Mouse (Mus musculus) CH12.LX (cell line): ENCODE results near the gene Mast3. TPM values are rescaled to one million over a fixed set of nuclear protein-coding genes. Genes with fewer than 3 reads are reported as not detected.

Experiments used
- DNase-seq: peaks from one replicate; pipeline ENCODE4 v3.0.0-alpha.2; 2013; ENCODE audit errors: extremely low read depth
- H3K27ac ChIP-seq: 2 replicates; pipeline ENCODE4 v1.5.1; 2012; ENCODE audit warnings: low read depth, mild to moderate bottlenecking, control low read depth, moderate library complexity; ENCODE audit not compliant: insufficient read depth
- H3K27me3 ChIP-seq: replicated peaks from 2 replicates; pipeline ENCODE3; 2012; ENCODE audit warnings: inconsistent platforms
- H3K36me3 ChIP-seq, 2 experiments: replicated peaks in 1 of 2; 2 replicates each; pipeline versions ENCODE3 to v1.6.1; 2012; ENCODE audit warnings: inconsistent platforms in 1 of 2, low read length in 1 of 2, mild to moderate bottlenecking in 1 of 2, mixed read lengths in 1 of 2, moderate library complexity in 1 of 2; ENCODE audit not compliant: control insufficient read depth in 1 of 2, insufficient read depth in 1 of 2
- H3K4me1 ChIP-seq, 2 experiments: 2 replicates each; pipeline ENCODE4 v1.6.1; 2012; ENCODE audit warnings: inconsistent platforms in 1 of 2, moderate library complexity in 1 of 2; ENCODE audit not compliant: insufficient read depth in 2 of 2, control insufficient read depth in 1 of 2
- H3K4me2 ChIP-seq: 2 replicates; pipeline ENCODE4 v1.6.1; 2012; ENCODE audit warnings: low read depth, mild to moderate bottlenecking, control low read depth; ENCODE audit not compliant: poor library complexity, insufficient read depth, severe bottlenecking
- H3K4me3 ChIP-seq, 3 experiments: fragments of 150-350 bp in 1 of 3; sonication (generic) in 1 of 3; replicated peaks in 1 of 3; 2 replicates each; pipeline versions ENCODE3 to v1.5.1; 2011 to 2012; ENCODE audit warnings: low read depth in 2 of 3, low read length in 2 of 3, mild to moderate bottlenecking in 2 of 3, moderate library complexity in 2 of 3, control low read depth in 1 of 3, improper control_type of control experiment in 1 of 3, inconsistent platforms in 1 of 3, mixed read lengths in 1 of 3; ENCODE audit not compliant: poor library complexity in 1 of 3
- H3K79me2 ChIP-seq: replicated peaks from 2 replicates; pipeline ENCODE4 v1.6.1; 2012; ENCODE audit warnings: mild to moderate bottlenecking, moderate library complexity; ENCODE audit not compliant: control insufficient read depth, poor library complexity, insufficient read depth, severe bottlenecking; ENCODE audit errors: extremely low read depth
- H3K9ac ChIP-seq: 2 replicates; pipeline ENCODE4 v1.6.1; 2012; ENCODE audit warnings: low read depth, mild to moderate bottlenecking, control low read depth, moderate library complexity; ENCODE audit not compliant: insufficient read depth
- H3K9me3 ChIP-seq: replicated peaks from 2 replicates; pipeline ENCODE3; 2012; ENCODE audit warnings: low read length, inconsistent platforms, mixed read lengths
- BHLHE40 ChIP-seq: IDR thresholded peaks from 2 replicates; pipeline ENCODE4 v1.6.1; 2011; ENCODE audit warnings: mild to moderate bottlenecking, low read depth, low read length, improper control_type of control experiment
- CHD1 ChIP-seq: IDR thresholded peaks from 2 replicates; pipeline ENCODE4 v1.6.1; 2012; ENCODE audit warnings: low read depth, low read length, improper control_type of control experiment, inconsistent platforms
- CHD2 ChIP-seq: IDR thresholded peaks from 2 replicates; pipeline ENCODE4 v1.6.1; 2011; ENCODE audit warnings: low read length, improper control_type of control experiment
- CTCF ChIP-seq, 2 experiments: IDR thresholded peaks in 1 of 2; conservative IDR thresholded peaks in 1 of 2; 2 replicates each; pipeline ENCODE4 v1.5.1; 2011 to 2012; ENCODE audit warnings: low read depth in 2 of 2, low read length in 2 of 2, improper control_type of control experiment in 1 of 2, inconsistent platforms in 1 of 2, mild to moderate bottlenecking in 1 of 2, moderate library complexity in 1 of 2
- E2F4 ChIP-seq: IDR thresholded peaks from 2 replicates; pipeline ENCODE4 v1.6.1; 2011; ENCODE audit warnings: low read depth, low read length, improper control_type of control experiment; ENCODE audit not compliant: insufficient replicate concordance
- ELF1 ChIP-seq: IDR thresholded peaks from 2 replicates; pipeline ENCODE4 v1.6.1; 2014; ENCODE audit warnings: low read depth, mild to moderate bottlenecking, inconsistent platforms, low read length, improper control_type of control experiment
- EP300 ChIP-seq: IDR thresholded peaks from 2 replicates; pipeline ENCODE4 v1.6.1; 2011; ENCODE audit warnings: low read length, improper control_type of control experiment
- ETS1 ChIP-seq: conservative IDR thresholded peaks from 2 replicates; pipeline ENCODE4 v1.6.1; 2012; ENCODE audit warnings: low read depth, mild to moderate bottlenecking, inconsistent platforms, low read length, improper control_type of control experiment, moderate library complexity
- GABPA ChIP-seq: IDR thresholded peaks from 2 replicates; pipeline ENCODE4 v1.6.1; 2012; ENCODE audit warnings: low read depth, low read length, improper control_type of control experiment, inconsistent platforms; ENCODE audit not compliant: insufficient replicate concordance
- HCFC1 ChIP-seq: IDR thresholded peaks from 2 replicates; pipeline ENCODE4 v1.6.1; 2012; ENCODE audit warnings: low read depth, mild to moderate bottlenecking, inconsistent platforms, low read length, improper control_type of control experiment
- IRF4 ChIP-seq: IDR thresholded peaks from 2 replicates; pipeline ENCODE4 v1.6.1; 2014; ENCODE audit warnings: low read depth, mild to moderate bottlenecking, inconsistent platforms, low read length, improper control_type of control experiment
- JUN ChIP-seq: IDR thresholded peaks from 2 replicates; pipeline ENCODE4 v1.6.1; 2011; ENCODE audit warnings: low read depth, mild to moderate bottlenecking, low read length, improper control_type of control experiment, moderate library complexity; ENCODE audit not compliant: insufficient read depth
- JUND ChIP-seq: conservative IDR thresholded peaks from 2 replicates; pipeline ENCODE4 v1.6.1; 2011; ENCODE audit warnings: low read depth, low read length, improper control_type of control experiment
- KAT2A ChIP-seq: IDR thresholded peaks from 2 replicates; pipeline ENCODE4 v1.6.1; 2012; ENCODE audit warnings: low read length, improper control_type of control experiment, inconsistent platforms; ENCODE audit not compliant: insufficient replicate concordance
- MAFK ChIP-seq: IDR thresholded peaks from 2 replicates; pipeline ENCODE4 v1.6.1; 2011; ENCODE audit warnings: low read length, improper control_type of control experiment; ENCODE audit not compliant: insufficient replicate concordance
- MAX ChIP-seq: IDR thresholded peaks from 2 replicates; pipeline ENCODE4 v1.6.1; 2011; ENCODE audit warnings: low read length, improper control_type of control experiment
- MAZ ChIP-seq: IDR thresholded peaks from 2 replicates; pipeline ENCODE4 v1.6.1; 2012; ENCODE audit warnings: low read depth, mild to moderate bottlenecking, inconsistent platforms, low read length, improper control_type of control experiment, moderate library complexity
- MEF2A ChIP-seq: IDR thresholded peaks from 2 replicates; pipeline ENCODE4 v1.6.1; 2014; ENCODE audit warnings: low read depth, mild to moderate bottlenecking, inconsistent platforms, low read length, improper control_type of control experiment, borderline replicate concordance
- MYC ChIP-seq: IDR thresholded peaks from 2 replicates; pipeline ENCODE4 v1.6.1; 2011; ENCODE audit warnings: low read depth, mild to moderate bottlenecking, improper control_type of control experiment, low read length
- NELFE ChIP-seq: IDR thresholded peaks from 2 replicates; pipeline ENCODE4 v1.6.1; 2011; ENCODE audit warnings: low read depth, low read length, improper control_type of control experiment
- NRF1 ChIP-seq: IDR thresholded peaks from 2 replicates; pipeline ENCODE4 v1.6.1; 2014; ENCODE audit warnings: low read depth, mild to moderate bottlenecking, inconsistent platforms, low read length, improper control_type of control experiment, moderate library complexity
- PAX5 ChIP-seq: IDR thresholded peaks from 2 replicates; pipeline ENCODE4 v1.6.1; 2012; ENCODE audit warnings: low read length, inconsistent platforms, mixed read lengths
- POLR2A ChIP-seq: IDR thresholded peaks from 2 replicates; pipeline ENCODE4 v1.6.1; 2011; ENCODE audit warnings: low read depth, mild to moderate bottlenecking, improper control_type of control experiment, low read length
- POLR2AphosphoS2 ChIP-seq: IDR thresholded peaks from 2 replicates; pipeline ENCODE4 v1.6.1; 2011; ENCODE audit warnings: low read depth, low read length, improper control_type of control experiment
- RAD21 ChIP-seq: IDR thresholded peaks from 2 replicates; pipeline ENCODE4 v1.6.1; 2011; ENCODE audit warnings: low read depth, mild to moderate bottlenecking, low read length, improper control_type of control experiment, moderate library complexity
- RCOR1 ChIP-seq: conservative IDR thresholded peaks from 2 replicates; pipeline ENCODE4 v1.6.1; 2012; ENCODE audit warnings: low read depth, mild to moderate bottlenecking, inconsistent platforms, low read length, improper control_type of control experiment
- SIN3A ChIP-seq: IDR thresholded peaks from 2 replicates; pipeline ENCODE4 v1.6.1; 2012; ENCODE audit warnings: low read length, improper control_type of control experiment, inconsistent platforms
- SMC3 ChIP-seq: IDR thresholded peaks from 2 replicates; pipeline ENCODE4 v1.6.1; 2011; ENCODE audit warnings: low read depth, low read length, improper control_type of control experiment
- TBP ChIP-seq: conservative IDR thresholded peaks from 2 replicates; pipeline ENCODE4 v1.6.1; 2011; ENCODE audit warnings: low read depth, low read length, improper control_type of control experiment
- TCF12 ChIP-seq: IDR thresholded peaks from 2 replicates; pipeline ENCODE4 v1.6.1; 2014; ENCODE audit warnings: low read depth, mild to moderate bottlenecking, inconsistent platforms, low read length, improper control_type of control experiment
- UBTF ChIP-seq: IDR thresholded peaks from 2 replicates; pipeline ENCODE4 v1.6.1; 2012; ENCODE audit warnings: low read depth, mild to moderate bottlenecking, inconsistent platforms, low read length, improper control_type of control experiment, moderate library complexity
- USF1 ChIP-seq: IDR thresholded peaks from 2 replicates; pipeline ENCODE4 v1.6.1; 2014; ENCODE audit warnings: low read depth, mild to moderate bottlenecking, inconsistent platforms, low read length, improper control_type of control experiment
- USF2 ChIP-seq: conservative IDR thresholded peaks from 2 replicates; pipeline ENCODE4 v1.6.1; 2011; ENCODE audit warnings: low read depth, low read length, improper control_type of control experiment
- ZC3H11A ChIP-seq: IDR thresholded peaks from 2 replicates; pipeline ENCODE4 v1.6.1; 2012; ENCODE audit warnings: low read depth, mild to moderate bottlenecking, inconsistent platforms, low read length, improper control_type of control experiment
- ZKSCAN1 ChIP-seq: IDR thresholded peaks from 2 replicates; pipeline ENCODE4 v1.6.1; 2012; ENCODE audit warnings: low read depth, inconsistent platforms, low read length, improper control_type of control experiment, borderline replicate concordance
- ZMIZ1 ChIP-seq: IDR thresholded peaks from 2 replicates; pipeline ENCODE4 v1.6.1; 2012; ENCODE audit warnings: low read depth, mild to moderate bottlenecking, inconsistent platforms, low read length, improper control_type of control experiment
- ZNF384 ChIP-seq: IDR thresholded peaks from 2 replicates; pipeline ENCODE4 v1.6.1; 2012; ENCODE audit warnings: low read depth, low read length, improper control_type of control experiment, inconsistent platforms
- dilution Hi-C: fragments of 300-500 bp; cut with MboI; formaldehyde crosslinking; loops from 2 replicates; pipeline ENCODE4 v1.14.3; 2020; ENCODE audit warnings: low sequenced_read_pairs; ENCODE audit not compliant: extremely low pct_unique_long_range_greater_than_20kb, extremely low pct_ligation_motif_present
- in situ Hi-C: fragments of 300-500 bp; cut with MboI; formaldehyde crosslinking; loops from 3 replicates; pipeline ENCODE4 v1.14.3; 2019; ENCODE audit warnings: low sequenced_read_pairs, low pct_ligation_motif_present, low pct_unique_long_range_greater_than_20kb, mixed read lengths
- polyA plus RNA-seq: library from polyadenylated mRNA; unstranded; fragments of >175 nt; gene quantifications from 2 replicates; pipeline ENCODE4 v1.2.1, GENCODE M21; 2012; ENCODE audit warnings: low read depth; ENCODE audit not compliant: insufficient read length
- total RNA-seq, 2 experiments: library from RNA; depleted of rRNA; stranded (reverse); fragments of 300-350 nt in 1 of 2; fragments of >200 nt in 1 of 2; gene quantifications; 2 replicates each; pipeline ENCODE4 v1.2.3; 2012 to 2014

Gene Mast3
- total and polyA plus RNA-seq, 3 experiments: 7.0 to 23.4 (median 11.6) TPM

- Histone ChIP-seq H3K4me2 (peak within 1 kb of the TSS; percentile 31), H3K36me3 (peaks cover 12 to 25% of the 10 kb centered on the region in 2 experiments), H3K4me3 (peak within 1 kb of the TSS; percentile 69 to 80 (median 79)), H3K9ac (peak within 1 kb of the TSS; percentile 68), H3K27ac (peak within 1 kb of the TSS; percentile 56), H3K27me3 (peaks cover 24% of the 10 kb centered on the region), H3K9me3 (no peaks in the 10 kb centered on the region), H3K79me2 (no peaks in the 10 kb centered on the region), H3K4me1 (peaks cover 2 to 17% of the 10 kb centered on the region in 2 experiments; a peak in 3 of 4 replicates)
- DNase-seq: peak; percentile 100
- in situ Hi-C loops: loop anchor here (5.0 to 10.0 kb wide), 2 partner anchors 77 to 125 kb away; partner anchors contain the start of genes Gm3336 and Mpv17l2
- dilution Hi-C loops: no loop called here
- TF ChIP-seq RCOR1 (no peak), MAX (no peak; the same call in 1 of the 2 replicates), E2F4 (peak; percentile 29; the same call in 1 of the 2 replicates), SMC3 (no peak), MAZ (no peak), BHLHE40 (peak; percentile 8; the same call in 1 of the 2 replicates), GABPA (no peak), CTCF (conservative IDR thresholded peaks at IDR 0.05 in 1 of 2, IDR thresholded peaks at IDR 0.05 in 1 of 2; ENCODE audit: low read depth in 2 of 2, low read length in 2 of 2) (no peak), PAX5 (no peak), POLR2A (peak; percentile 100), CHD2 (peak; percentile 49; the same call in 1 of the 2 replicates), TCF12 (peak; percentile 80; the same call in 1 of the 2 replicates), RAD21 (no peak), MEF2A (peak; percentile 34; the same call in 1 of the 2 replicates), ELF1 (peak; percentile 96), JUND (no peak), ZKSCAN1 (no peak), NRF1 (peak; percentile 1; the same call in 1 of the 2 replicates), IRF4 (0 out of 2 replicates have a peak, but pooled peaks have one; percentile 24), UBTF (no peak), ZC3H11A (no peak), NELFE (peak; percentile 99), CHD1 (no peak), TBP (peak; percentile 98), MAFK (no peak), ZMIZ1 (peak; percentile 98), KAT2A (no peak), JUN (no peak), ZNF384 (peak; percentile 56), ETS1 (0 out of 2 replicates have a peak, but pooled peaks have one; percentile 13), MYC (no peak), USF2 (no peak), SIN3A (peak; percentile 47), HCFC1 (peak; percentile 66), EP300 (no peak), POLR2AphosphoS2 (peak; percentile 94), USF1 (no peak)
Measured at GRCm38 (mm10) chr8:70839408-70840351, 34.8 kb upstream of the Mast3 start, which contains the start of gene Arrdc2. TSS of gene Arrdc2 (minus strand) at chr8:70839720.
